Mouse (Mus musculus) C2C12 (cell line): ENCODE results near the gene Mrpl57.

Experiments
- CEBPB ChIP-seq: IDR thresholded peaks from one replicate; pipeline ENCODE4 v1.6.1; 2011; ENCODE audit warnings: low read depth, mild to moderate bottlenecking, control low read depth, moderate library complexity
- CTCF ChIP-seq: IDR thresholded peaks from one replicate; pipeline ENCODE4 v1.5.1; 2011; ENCODE audit not compliant: control insufficient read depth, insufficient read depth, insufficient read length
- FOSL1 ChIP-seq: IDR thresholded peaks from one replicate; pipeline ENCODE4 v1.8.0; 2011; ENCODE audit warnings: mild to moderate bottlenecking, low read length; ENCODE audit not compliant: poor library complexity, insufficient read depth, severe bottlenecking
- MAX ChIP-seq: IDR thresholded peaks from one replicate; pipeline ENCODE4 v1.6.1; 2011; ENCODE audit warnings: mild to moderate bottlenecking, control low read depth
- MYOD1 ChIP-seq: IDR thresholded peaks from one replicate; pipeline ENCODE4 v1.6.1; 2011; ENCODE audit warnings: low read depth; ENCODE audit not compliant: control insufficient read depth, insufficient read length
- MYOG ChIP-seq: IDR thresholded peaks from one replicate; pipeline ENCODE4 v1.6.1; 2011; ENCODE audit not compliant: control insufficient read depth, insufficient read length; ENCODE audit errors: extremely low read depth
- USF1 ChIP-seq: IDR thresholded peaks from one replicate; pipeline ENCODE4 v1.6.1; 2011; ENCODE audit warnings: low read depth, mild to moderate bottlenecking, control low read depth, moderate library complexity

DNA sequence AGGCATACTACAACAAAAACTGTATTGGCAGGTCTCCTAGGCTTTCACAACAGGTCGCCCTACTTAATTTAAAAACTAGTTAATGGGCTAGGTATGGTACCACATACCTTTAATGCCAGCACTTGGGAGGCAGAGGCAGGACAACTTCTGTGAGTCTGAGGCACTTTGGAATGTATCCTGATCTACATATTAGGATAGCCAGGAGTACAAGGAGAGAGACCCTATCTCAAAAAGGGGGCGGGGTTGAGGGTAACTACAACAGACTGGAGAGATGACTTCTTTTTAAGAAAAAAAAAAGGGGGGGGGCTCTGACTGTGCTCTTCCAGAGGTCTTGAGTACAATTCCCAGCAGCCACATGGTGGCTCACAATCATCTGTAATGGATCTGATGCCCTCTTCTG lies 22.6 kb downstream of the Mrpl57 start:
- TF ChIP-seq CTCF, result no peak
- TF ChIP-seq MAX, result no peak
- TF ChIP-seq USF1, result no peak
- no peak for TF ChIP-seq MYOG
- no peak for TF ChIP-seq MYOD1
- TF ChIP-seq CEBPB, result no peak
- TF ChIP-seq FOSL1, result no peak
